Mouse (Mus musculus): ENCODE measurements at regions not wholly inside any gene's neighbourhood (a gene's known extent, or its start where the extent isn't known, plus 50 kb on each side); places are given as distances from the start of the nearest gene placed in this dataset.

DNA sequence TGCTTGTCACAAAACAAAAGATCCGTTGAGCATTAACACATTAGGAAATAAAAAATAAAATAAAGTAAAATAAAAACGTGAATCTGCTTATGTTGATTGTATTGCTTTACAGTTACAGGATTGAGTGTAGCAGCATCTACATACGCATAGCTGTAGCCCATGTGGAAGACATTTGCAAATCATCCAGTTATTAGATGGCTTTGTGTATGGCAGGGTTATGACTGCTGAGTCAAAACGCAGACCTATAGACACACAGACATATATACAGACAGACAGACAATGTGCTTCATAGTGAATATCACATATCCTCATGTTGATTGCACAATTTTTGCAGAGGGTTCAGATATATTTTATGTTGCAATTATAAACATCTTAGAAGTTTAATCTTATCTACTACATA is 64.5 kb downstream of the Gm11146 start:
- no peak for DNase-seq (ENCODE audit: low spot score)

DNA sequence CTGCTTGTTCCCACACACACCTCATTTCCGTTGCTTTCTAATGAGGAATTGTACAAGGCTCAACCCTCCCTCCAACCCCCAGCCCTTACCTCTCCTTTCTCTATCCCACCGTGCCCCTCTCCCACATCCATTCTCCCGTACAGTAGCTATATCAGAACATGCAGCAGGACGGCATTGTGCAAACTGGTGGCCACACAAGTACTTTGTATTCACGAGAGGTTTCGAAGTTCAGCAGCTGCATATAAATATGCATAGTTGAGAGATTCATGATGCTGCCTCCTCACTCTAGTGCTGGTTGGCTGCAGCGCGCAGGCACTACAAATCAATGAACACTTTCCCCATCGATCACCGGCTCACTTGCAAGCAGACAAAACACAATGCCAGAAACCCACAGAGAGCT is 65.1 kb downstream of the Gm11146 start:
- DNase-seq (ENCODE audit: low spot score): peak; percentile 55

DNA sequence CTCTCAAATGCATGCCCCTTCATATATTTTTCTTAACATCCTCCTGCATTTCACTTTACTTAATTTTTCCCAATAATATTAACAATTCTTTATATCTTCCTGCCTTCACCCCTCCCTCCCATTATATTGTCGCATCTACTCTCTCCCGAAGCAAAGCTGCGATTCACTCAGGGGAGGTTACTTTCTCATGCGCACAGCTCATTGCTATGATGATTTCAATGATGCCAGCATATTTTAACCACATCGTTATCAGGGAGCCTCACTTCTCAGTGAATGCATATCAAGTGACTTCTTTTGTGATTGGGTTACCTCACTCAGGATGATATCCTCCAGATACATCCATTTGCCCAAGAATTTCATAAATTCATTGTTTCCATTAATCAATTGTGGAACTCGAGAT is 65.6 kb downstream of the Gm11146 start:
- DNase-seq (ENCODE audit: low spot score): no peak

DNA sequence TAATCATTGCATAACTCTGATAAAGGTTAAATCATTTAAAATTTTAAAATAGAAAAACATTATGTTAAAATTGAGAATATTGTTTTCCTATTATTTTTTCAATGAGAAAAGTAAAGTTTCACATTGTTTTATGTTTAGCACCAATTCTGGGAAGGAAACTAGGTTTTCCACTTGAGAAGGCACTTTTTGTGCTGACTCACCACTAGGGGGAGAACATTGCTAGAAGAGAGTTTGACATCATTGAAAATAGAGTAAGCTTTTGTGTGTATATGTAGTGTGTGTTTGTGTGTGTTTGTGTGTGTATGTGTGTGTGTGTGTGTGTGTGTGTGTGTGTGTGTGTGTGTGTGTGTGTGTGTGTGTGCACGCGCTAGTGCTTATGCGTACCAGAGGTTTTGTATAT is 66.9 kb downstream of the Gm11146 start:
- no peak for DNase-seq (ENCODE audit: low spot score)

DNA sequence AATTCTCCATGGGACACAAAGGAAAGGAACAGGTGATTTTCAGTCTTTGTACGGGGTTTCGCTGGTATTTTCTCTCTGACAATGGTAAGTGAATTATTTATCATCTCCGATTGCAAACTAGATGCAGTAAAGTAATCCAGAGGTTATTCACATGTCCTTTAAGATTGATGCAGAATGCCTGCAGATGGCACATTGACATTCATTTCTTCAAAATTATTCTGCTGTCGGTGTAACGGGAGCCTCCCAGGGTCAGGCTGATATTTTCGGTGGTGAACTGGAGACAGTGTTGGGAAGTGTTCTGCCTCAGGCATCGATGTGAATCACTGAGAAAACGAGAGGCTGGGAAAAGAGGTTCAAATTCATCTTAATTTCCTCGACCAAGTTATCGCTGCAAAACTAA is 70.3 kb downstream of the Gm11146 start:
- no peak for DNase-seq (ENCODE audit: low spot score)

DNA sequence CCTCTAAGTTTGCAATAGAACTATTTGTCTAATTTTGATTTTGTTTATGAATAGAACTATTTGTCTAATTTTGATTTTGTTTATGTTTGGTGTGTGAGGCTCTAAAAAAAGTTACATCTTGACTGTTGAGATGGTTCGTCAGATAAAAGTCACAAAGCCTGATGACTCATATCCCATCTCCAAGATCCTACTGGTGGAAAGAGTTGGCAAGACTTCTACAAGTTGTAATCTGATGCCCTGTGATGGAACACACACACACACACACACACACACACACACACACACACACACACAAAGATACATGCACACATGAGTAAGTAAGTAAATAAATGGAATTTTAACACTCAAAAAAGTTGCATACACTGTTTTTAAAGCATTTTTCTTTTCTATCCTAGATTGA is 73.9 kb downstream of the Gm11146 start:
- DNase-seq (ENCODE audit: low spot score): no peak

DNA sequence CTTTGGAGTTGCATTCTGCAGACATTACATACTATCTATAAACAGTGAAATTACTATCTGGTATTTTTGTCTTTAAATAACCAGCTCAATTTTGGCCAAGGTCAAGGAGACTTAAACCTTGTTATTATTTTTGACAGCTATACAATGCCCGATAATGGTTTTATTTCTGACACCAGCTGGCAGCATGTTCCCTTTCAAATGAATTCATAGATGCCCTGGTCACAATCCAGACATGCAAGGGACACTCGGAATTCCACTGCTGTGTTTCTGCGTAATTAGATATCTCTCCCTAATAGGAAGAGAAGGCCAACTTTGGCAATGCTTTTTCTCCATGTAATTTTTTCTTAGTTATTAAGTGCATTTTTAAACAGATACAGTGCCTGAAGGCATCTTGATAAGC is 87.3 kb downstream of the Gm11146 start:
- no peak for DNase-seq (ENCODE audit: low spot score)

DNA sequence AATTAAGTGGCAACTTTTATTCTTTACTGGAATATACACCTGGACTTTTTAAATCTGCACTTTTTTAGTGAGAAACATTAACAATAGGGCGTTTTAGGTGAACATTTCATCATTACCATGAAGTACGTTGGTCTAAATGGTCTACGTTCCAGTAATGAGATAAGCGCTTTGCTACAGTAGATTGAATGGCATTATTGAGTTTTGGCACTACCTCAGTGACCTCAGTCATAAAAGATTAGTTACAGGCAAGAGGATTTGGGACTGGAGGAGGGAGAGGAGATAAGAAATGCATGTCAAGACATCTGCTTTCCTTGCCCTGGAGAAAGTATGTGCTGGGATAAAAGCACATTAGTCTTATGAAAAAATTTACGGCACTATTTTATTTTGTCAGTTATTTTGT is 98.3 kb downstream of the Gm11146 start:
- DNase-seq (ENCODE audit: low spot score): no peak

DNA sequence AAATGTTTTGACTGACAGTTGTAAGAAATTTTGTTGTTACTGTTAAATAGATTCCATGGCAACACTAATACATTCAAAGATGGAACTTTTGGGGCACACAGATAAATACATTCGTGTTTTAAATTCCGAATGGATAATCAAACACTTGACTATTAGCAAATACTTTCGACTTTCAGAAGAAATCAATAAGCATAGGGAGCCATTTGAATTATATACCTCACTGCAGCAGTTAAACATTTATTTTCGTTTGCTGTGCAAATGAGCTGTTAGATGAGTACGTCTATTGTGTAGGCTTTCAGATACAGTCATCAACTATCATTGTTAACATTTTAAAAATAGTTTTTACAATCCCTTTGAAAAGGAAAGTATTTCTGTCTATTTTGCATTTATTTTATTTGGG is 99.0 kb downstream of the Gm11146 start:
- DNase-seq (ENCODE audit: low spot score): no peak

DNA sequence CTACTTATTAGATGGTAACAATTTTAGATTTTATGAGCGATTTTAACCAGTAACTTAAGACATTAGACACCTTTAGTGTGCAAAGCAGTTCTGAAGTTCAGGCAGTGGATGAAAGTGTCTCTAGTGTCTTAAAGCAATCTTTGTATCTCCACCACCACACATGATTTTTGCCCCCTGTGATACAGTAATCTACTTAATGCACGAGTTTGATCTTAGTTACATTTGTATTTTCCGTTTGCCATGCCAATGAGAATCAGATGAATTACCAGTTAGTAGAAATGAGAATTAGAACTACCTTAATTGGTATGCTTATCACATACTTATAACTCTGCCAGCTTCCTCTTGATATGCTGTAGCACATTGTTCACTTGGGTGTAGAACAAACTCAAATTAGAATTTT is 99.9 kb downstream of the Gm11146 start:
- DNase-seq (ENCODE audit: low spot score): no peak

DNA sequence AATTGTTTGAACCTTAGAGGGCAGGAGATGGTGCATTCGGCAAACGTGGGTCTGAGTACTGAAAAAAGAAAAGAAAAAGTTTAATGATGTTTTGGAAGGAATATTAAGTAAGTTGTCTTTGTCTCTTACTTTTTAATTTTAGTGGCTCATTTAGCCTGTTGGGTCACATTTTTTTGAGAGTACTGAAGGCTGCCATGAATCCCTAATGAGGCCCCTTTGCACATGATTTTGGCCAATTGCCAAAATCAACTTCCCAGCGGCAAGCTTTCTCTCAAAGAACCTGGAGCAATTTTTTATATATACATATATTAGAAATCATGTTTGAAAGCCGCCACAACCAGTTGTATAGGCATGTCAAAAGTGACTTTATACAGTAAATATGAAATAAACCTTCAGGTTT is 100.9 kb downstream of the Gm11146 start:
- DNase-seq (ENCODE audit: low spot score): no peak

DNA sequence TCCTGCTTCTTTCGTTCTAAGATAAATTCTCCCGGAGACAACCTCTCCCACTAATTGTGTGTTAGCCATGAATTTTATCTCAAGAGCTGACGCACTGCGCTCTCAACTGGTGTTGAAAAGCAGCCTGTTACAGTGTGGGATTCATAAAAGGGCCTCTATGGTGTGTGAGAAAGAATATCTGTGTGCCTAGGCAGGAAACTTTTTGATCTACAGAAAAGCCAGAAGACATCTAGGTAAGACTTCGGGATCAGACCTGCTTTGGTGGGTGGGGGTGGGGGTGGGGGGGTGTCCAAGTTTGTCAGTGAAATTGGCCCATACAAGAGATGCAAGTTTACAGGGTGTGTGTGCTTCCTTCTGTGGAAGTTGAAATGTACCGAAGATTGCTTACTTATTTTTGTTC is 101.5 kb downstream of the Gm11146 start:
- DNase-seq (ENCODE audit: low spot score): no peak

DNA sequence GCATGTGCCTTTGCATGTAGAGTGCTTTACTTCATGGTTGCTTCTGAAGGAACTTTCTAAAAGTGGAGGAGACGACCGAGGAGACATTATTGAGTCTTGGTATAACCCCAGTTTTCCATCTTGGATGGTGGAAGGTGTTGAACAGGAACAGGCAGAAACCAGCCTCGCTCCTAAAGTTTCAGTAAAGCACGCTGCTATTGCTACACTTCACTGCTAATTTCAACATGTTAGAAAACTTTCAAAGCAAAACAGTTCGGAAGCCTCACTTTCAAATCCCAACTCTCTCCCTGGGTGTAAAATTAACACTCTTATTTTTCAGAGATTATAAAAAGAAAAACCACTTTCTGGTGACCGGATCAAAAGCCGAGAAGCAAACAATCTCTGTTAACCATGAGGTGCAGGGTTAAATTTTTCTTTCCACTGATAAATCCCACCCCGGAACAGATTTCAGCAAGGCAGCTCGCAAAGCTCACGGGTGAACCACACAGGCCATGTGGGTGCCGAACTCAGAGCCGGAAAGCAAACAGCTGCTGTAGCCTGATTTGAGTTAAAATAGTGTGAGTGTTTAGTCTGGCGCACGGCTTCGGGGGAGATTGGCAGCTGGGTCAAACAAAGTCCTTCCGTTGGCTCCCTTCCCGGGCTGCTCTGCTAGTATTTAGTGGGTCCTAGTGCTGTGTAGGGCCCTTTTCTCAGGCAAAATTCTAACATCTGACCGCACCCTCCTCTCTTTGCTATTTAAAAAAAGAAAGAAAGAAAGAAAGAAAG is 102.2 kb downstream of the Gm11146 start:
- peak; percentile 87 for DNase-seq (ENCODE audit: low spot score)

DNA sequence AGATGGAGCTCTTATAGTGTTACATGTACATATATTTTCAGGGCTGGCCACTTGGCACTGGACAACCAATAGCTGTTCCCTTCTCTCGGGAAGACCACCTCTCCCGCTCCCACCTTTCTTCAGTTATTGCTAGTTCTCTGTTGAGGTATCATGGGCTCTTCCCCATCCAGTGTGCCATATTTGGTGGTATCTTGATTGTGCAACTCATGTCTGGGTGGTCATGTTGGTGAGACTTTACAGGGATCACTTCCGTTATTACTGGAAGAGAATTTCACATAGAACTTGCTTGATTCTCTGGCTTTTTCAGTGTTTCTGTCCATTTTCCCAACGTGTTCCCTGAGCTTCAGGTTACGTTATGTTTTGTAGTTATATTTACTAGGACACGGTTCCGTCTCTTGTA is 106.6 kb downstream of the Gm11146 start:
- no peak for DNase-seq (ENCODE audit: low spot score)

DNA sequence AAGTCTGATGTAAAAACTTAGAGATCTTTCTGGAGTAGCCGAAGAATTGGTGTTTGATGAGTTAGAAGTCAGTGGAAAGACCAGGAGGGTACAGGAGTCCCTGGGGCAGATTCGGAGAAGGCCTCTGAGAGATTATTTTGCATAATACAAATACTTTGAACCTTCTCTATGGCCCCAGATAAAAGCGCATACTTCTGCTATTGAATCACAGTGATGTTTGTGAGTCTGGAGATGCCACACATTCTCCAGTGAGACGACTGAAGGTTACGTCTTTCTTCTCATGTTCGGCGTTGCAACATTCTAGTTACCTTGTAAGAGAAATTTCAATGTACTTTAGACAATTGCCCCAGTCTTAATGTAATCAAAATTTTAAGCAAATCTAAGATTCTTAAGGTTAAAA is 107.9 kb downstream of the Gm11146 start:
- DNase-seq (ENCODE audit: low spot score): no peak

DNA sequence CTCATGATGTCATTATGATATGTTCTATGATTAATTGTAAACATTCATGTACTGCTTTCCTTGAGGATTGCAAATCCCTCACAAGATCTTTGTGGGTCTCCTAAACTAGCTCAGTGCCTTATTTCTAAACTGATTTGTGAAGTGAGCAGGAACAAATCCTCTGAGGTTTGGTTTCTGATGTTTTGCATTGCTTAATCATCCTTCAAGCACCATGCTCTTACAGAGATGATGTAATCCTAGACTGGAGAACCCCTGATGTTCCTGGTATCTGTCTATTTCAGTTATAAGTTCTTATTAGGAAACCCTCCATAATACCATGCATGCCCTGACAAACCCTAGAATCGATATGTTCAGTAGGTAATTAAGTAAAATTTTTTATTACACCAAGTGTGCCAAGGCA is 113.7 kb downstream of the Gm11146 start:
- DNase-seq (ENCODE audit: low spot score): no peak

DNA sequence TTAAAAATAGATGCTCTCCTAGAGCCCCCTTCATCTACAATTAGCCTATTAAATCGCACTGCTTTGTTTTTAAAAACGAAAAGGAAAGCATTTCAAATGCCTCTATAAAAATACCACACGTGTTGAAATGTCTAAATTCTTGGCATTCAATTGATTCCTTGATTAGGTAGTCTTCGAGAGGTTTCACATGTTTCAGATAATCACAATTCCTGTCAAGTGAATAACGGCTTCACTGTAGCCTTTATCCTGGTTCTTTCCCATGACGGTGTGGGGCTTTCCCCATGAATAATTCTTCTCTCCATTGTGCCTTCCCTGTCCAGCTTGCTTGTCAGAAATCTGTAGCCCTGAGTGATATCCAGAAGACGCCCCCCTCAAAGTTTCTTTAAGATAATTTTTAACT is 122.1 kb downstream of the Gm11146 start:
- no peak for DNase-seq (ENCODE audit: low spot score)

DNA sequence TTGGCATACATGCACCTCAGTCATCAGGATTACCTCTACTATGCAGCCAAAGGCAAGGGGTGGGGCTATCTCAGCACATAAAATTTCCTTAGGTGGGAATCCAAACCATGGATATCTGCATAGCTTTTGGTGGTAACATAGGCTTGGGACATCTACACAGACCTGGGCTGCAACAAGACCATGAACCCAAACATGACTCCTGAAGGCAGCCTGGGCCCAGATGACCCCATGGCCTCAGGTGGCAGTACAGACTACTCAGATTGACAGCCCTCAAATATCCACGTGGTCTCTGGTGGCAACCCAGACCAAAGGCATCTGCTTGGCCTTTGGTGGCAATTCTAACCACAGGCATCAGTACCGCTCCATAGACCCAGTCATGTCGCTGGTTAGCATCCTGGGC is 130.0 kb downstream of the Gm11146 start:
- DNase-seq (ENCODE audit: low spot score): no peak

DNA sequence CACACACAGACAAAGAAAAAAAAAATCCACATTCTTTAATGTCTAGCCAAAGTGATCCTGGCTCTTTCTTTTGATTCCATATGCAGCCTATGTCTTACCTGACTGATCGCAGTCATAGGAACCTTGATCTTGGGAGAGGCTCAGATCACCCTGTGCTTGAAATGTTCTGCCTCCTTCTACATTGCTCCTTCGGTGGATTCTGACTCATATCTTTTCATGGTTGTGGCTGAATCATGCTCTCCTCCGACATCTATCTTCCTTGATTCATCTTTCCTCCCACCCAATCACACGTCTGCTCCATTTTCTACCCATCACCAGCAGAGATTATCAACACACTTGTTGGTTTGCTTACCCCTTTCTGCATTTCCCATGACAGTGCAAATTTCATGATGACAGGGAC is 132.0 kb downstream of the Gm11146 start:
- no peak for DNase-seq (ENCODE audit: low spot score)

DNA sequence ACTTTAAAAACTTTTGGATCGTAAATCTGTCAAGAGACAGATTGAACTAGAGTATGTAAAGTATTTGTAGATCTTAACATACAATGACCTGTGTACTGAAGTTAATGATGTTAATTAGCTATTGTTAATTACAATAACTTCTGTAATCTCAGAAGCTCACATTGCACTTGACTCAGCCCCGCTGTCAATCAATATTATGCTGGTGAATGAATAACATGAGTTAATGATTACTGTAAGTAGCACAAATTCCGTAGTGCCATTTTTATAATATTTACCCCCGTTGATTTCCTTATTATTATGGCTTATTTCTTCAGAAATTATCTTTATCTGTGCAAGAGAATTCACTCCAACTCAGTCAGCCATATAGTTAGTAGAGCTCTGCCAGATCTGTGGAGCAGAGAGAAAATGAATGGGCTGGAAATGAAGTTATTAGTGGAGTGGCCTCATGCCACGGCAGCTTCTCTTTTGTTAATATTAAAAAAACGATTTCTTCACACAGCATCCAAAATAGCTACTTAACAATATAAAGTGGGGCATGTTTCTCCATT is 132.5 kb downstream of the Gm11146 start:
- no peak for DNase-seq (ENCODE audit: low spot score)

DNA sequence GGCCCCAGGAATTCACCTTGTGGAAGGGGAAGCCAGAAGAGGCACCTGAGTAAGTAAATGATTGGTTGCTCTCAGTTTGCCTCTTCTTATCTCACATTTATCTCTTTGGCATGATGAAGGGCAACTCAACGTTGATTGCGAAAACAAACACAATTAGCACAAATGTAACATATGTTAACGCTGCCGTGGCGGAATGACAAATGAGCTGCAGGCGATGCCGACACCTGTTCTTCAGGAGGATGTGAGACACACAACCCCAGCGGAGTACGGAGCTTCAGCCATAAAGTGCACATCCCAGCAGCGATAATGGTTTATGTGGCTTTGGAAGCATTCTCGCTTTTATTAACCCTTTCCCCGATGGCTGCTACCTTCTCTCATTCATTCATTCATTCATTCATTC is 134.7 kb downstream of the Gm11146 start:
- no peak for DNase-seq (ENCODE audit: low spot score)

DNA sequence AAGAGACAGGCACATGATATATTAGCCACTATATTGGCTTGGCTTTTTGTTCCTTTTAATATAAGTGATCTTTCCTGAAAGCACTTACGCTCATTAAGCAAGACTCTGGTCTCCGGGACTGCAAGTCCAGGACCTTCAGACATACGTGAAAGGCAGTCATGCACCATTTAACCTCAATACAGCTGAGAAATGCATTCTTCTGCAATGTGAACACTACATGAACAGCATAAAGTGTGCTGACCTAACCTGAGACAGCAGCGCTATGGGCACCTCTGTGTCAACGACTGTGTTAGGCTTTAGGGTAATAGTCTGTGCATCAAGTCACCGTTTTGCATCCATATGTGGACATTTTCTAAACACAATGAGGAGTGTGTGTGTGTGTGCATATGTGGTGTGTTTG is 137.3 kb downstream of the Gm11146 start:
- DNase-seq (ENCODE audit: low spot score): no peak

DNA sequence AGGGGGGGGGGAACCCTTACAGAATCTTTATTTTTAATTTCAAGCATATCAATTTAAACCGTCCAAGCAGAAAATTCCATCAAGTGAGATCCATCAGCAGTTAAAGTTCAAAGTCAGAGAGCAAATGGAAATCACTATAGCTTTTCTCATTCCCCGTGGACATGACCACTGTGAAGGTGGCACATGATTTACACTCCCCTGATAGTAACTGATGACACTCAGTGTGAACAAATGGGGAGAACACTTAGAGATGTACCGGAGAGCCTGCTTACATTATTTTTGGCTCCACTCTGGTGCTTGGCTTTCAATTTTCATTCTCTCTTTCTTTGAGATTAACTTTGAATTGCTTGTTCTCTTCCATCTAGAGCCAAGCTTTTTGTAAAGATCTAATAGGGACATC is 140.0 kb downstream of the Gm11146 start:
- no peak for DNase-seq (ENCODE audit: low spot score)

DNA sequence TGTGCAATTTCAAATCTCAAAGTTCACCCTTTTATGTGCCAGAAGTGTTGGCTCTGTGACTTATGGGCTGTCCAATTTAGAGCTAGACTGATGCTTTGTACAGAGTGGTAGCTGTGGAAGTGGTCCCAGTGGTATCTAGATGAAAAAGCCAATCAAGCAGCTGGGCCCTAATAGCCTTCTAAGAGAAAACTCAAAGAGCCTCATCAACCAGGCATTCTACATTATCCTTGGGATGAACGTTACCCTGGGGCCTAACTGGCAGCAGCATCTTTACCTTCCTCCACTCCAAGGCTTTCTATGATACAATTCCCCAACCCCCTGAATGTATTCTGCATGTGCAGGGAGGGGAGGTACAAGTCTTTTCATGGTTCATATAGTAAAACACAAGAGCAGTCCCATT is 140.4 kb downstream of the Gm11146 start:
- DNase-seq (ENCODE audit: low spot score): no peak

All from layer of hippocampus, adult 11-12 months (tissue).